Mouse (Mus musculus) liver, embryonic 14.5 days (tissue): ENCODE measurements around the gene Msrb1. TPM values are rescaled to one million over a fixed set of nuclear protein-coding genes. Genes with fewer than 3 reads are reported as not detected.

Experiments used
- ATAC-seq: fragments of 200-750 bp; cut with Nextera tagmentation; 2 replicates; pipeline ENCODE4 v1.8.0; 2017; ENCODE audit warnings: moderate number of reproducible peaks, mild to moderate bottlenecking, moderate library complexity; ENCODE audit not compliant: insufficient read depth
- DNase-seq, 3 experiments: peaks; one replicate each; pipeline ENCODE4 v3.0.0-alpha.2; 2012 to 2013; ENCODE audit warnings: low read depth in 3 of 3, low spot score in 3 of 3
- H3K27ac ChIP-seq: fragments of 300-500 bp; sonication (generic); 2 replicates; pipeline ENCODE4 v1.5.1; 2014; ENCODE audit warnings: moderate library complexity, mild to moderate bottlenecking, control low read depth, inconsistent platforms
- H3K27me3 ChIP-seq: fragments of 300-500 bp; sonication (generic); 2 replicates; pipeline ENCODE4 v1.6.1; 2014; ENCODE audit warnings: mild to moderate bottlenecking, low read length, moderate library complexity; ENCODE audit not compliant: control insufficient read depth, insufficient read depth
- H3K36me3 ChIP-seq: fragments of 300-500 bp; sonication (generic); replicated peaks from 2 replicates; pipeline ENCODE4 v1.6.1; 2014; ENCODE audit warnings: low read depth; ENCODE audit not compliant: control insufficient read depth, insufficient read depth
- H3K4me1 ChIP-seq, 2 experiments: fragments of 200-500 bp in 1 of 2; fragments of 300-500 bp in 1 of 2; sonication (generic) in 1 of 2; replicated peaks; 2 replicates each; pipeline ENCODE4 v1.6.1; 2012 to 2014; ENCODE audit warnings: antibody characterized with exemption in 1 of 2, inconsistent platforms in 1 of 2, low read length in 1 of 2; ENCODE audit not compliant: control insufficient read depth in 2 of 2, insufficient read depth in 2 of 2
- H3K4me2 ChIP-seq: fragments of 300-500 bp; sonication (generic); 2 replicates; pipeline ENCODE4 v1.6.1; 2014; ENCODE audit warnings: low read depth, mild to moderate bottlenecking, control low read depth, moderate library complexity
- H3K4me3 ChIP-seq, 2 experiments: fragments of 200-500 bp in 1 of 2; fragments of 300-500 bp in 1 of 2; sonication (generic) in 1 of 2; 2 replicates each; pipeline ENCODE4 v1.5.1; 2012 to 2014; ENCODE audit warnings: low read depth in 2 of 2, low read length in 2 of 2, mild to moderate bottlenecking in 2 of 2, control low read depth in 1 of 2, inconsistent platforms in 1 of 2, moderate library complexity in 1 of 2; ENCODE audit not compliant: insufficient read depth in 1 of 2
- H3K9ac ChIP-seq: fragments of 300-500 bp; sonication (generic); replicated peaks from 2 replicates; pipeline ENCODE4 v1.6.1; 2014; ENCODE audit warnings: mild to moderate bottlenecking, control low read depth, moderate library complexity
- H3K9me3 ChIP-seq: fragments of 300-500 bp; sonication (generic); 2 replicates; pipeline ENCODE4 v1.6.1; 2016; ENCODE audit warnings: low read length, mixed read lengths; ENCODE audit not compliant: control insufficient read depth
- CTCF ChIP-seq: IDR thresholded peaks from 2 replicates; pipeline ENCODE4 v1.5.1; 2016; ENCODE audit warnings: antibody characterized with exemption, low read depth, control low read depth
- EP300 ChIP-seq: IDR thresholded peaks from 2 replicates; pipeline ENCODE4 v1.6.1; 2016; ENCODE audit warnings: antibody characterized with exemption, low read depth
- WGBS: fragments of 180-500 bp; shearing (Covaris S2); extraction: QIAGEN DNeasy Blood & Tissue Kit; methylation state at CpG from one replicate; pipeline ENCODE4 v1.1.7; 2014; ENCODE audit not compliant: insufficient replicate concordance; 5-methylcytosine and 5-hydroxymethylcytosine counted together
- polyA plus RNA-seq, 2 experiments: library from polyadenylated mRNA; depleted of rRNA in 1 of 2; stranded (reverse) in 1 of 2; unstranded in 1 of 2; fragments of >200 nt; fragmentation: Nextera tagmentation in 1 of 2; extraction: Ambion mirVana in 1 of 2; gene quantifications; 2 replicates each; pipeline versions ENCODE4 v1.2.1 to v1.2.3; 2012 to 2014

The Msrb1 gene
- polyA plus RNA-seq, 2 experiments: 25.4 to 28.9 TPM

GRCm38 (mm10) chr17:24734513-24734912 is 1.9 kb upstream of the Msrb1 start:
- ATAC-seq (no peak), DNase-seq (no peak)
- Histone ChIP-seq H3K9me3 (no peaks in the 10 kb centered on the region), H3K4me1 (peaks cover 17 to 21% of the 10 kb centered on the region in 2 experiments), H3K9ac (no peak overlapping the region), H3K4me2 (no peak overlapping the region), H3K36me3 (no peaks in the 10 kb centered on the region), H3K4me3 (no peak overlapping the region), H3K27ac (no peak overlapping the region), H3K27me3 (no peaks in the 10 kb centered on the region)
- 69% methylated on average over 1 of the region's 1 CpGs for WGBS
- TF ChIP-seq EP300: no peak
- TF ChIP-seq CTCF: peak; percentile 32; the same call in 1 of the 2 replicates

GRCm38 (mm10) chr17:24735446-24735845 is 996 bp upstream of the Msrb1 start:
- peak overlapping the region; percentile 75 for H3K9ac ChIP-seq
- DNase-seq: no peak

GRCm38 (mm10) chr17:24737135-24737810 is 831 bp downstream of the Msrb1 start:
- ATAC-seq: no peak
- H3K9me3 ChIP-seq: no peaks in the 10 kb centered on the region
- H3K27me3 ChIP-seq: no peaks in the 10 kb centered on the region
- H3K4me2 ChIP-seq: peak overlapping the region; percentile 77
- peaks cover 17 to 21% of the 10 kb centered on the region in 2 experiments for H3K4me1 ChIP-seq
- peak overlapping the region; percentile 63 for H3K9ac ChIP-seq
- DNase-seq: no peak
- no peak overlapping the region; the same call in 1 of the 2 replicates for H3K27ac ChIP-seq
- H3K36me3 ChIP-seq: no peaks in the 10 kb centered on the region; the same call in 1 of the 2 replicates
- 25% methylated on average over 8 of the region's 8 CpGs for WGBS
- peak; percentile 49 for TF ChIP-seq CTCF
- TF ChIP-seq EP300: no peak
- peak overlapping the region; percentile 64 to 96 for H3K4me3 ChIP-seq

More at GRCm38 (mm10) chr17:24735446-24735845, 996 bp upstream of the Msrb1 start:
- peak overlapping the region in 1 of 2 experiments; percentile 64; a peak in 1 of 4 replicates for H3K4me3 ChIP-seq
- TF ChIP-seq EP300 (no peak), CTCF (no peak)
- H3K27me3 ChIP-seq: no peaks in the 10 kb centered on the region
- H3K36me3 ChIP-seq: no peaks in the 10 kb centered on the region; the same call in 1 of the 2 replicates
- H3K4me2 ChIP-seq: peak overlapping the region; percentile 77
- H3K9me3 ChIP-seq: no peaks in the 10 kb centered on the region
- WGBS: 67% methylated on average over 7 of the region's 7 CpGs
- peaks cover 17 to 21% of the 10 kb centered on the region in 2 experiments for H3K4me1 ChIP-seq
- H3K27ac ChIP-seq: peak overlapping the region; percentile 85
- ATAC-seq: no peak

- Histone ChIP-seq H3K4me2 (peak overlapping the region; percentile 77; the same call in 1 of the 2 replicates), H3K9ac (no peak overlapping the region), H3K36me3 (no peaks in the 10 kb centered on the region; the same call in 1 of the 2 replicates), H3K27me3 (no peaks in the 10 kb centered on the region), H3K4me1 (peaks cover 17 to 23% of the 10 kb centered on the region in 2 experiments), H3K4me3 (no peak overlapping the region), H3K27ac (no peak overlapping the region), H3K9me3 (no peaks in the 10 kb centered on the region)
- WGBS: 73% methylated on average over 4 of the region's 4 CpGs
- ATAC-seq (no peak), DNase-seq (no peak)
- TF ChIP-seq EP300 (no peak), CTCF (no peak)
Observed at GRCm38 (mm10) chr17:24738238-24738637, 1.8 kb downstream of the Msrb1 start.

- Histone ChIP-seq H3K27ac (no peak overlapping the region), H3K9me3 (no peaks in the 10 kb centered on the region), H3K4me1 (peaks cover 17 to 23% of the 10 kb centered on the region in 2 experiments), H3K9ac (no peak overlapping the region), H3K27me3 (no peaks in the 10 kb centered on the region), H3K4me3 (no peak overlapping the region), H3K4me2 (no peak overlapping the region), H3K36me3 (no peaks in the 10 kb centered on the region; the same call in 1 of the 2 replicates)
- WGBS: 74% methylated on average over 8 of the region's 8 CpGs
- no peak for DNase-seq
- no peak for ATAC-seq
- no peak for TF ChIP-seq CTCF
- no peak for TF ChIP-seq EP300
Observed at GRCm38 (mm10) chr17:24739926-24740325, 3.5 kb downstream of the Msrb1 start.
